Mouse (Mus musculus) MEL (cell line): Measurements from ENCODE around the gene Usp29. TPM values are rescaled to one million over a fixed set of nuclear protein-coding genes. Genes with fewer than 3 reads are reported as not detected.

Experiments used
- DNase-seq: peaks from one replicate; pipeline ENCODE4 v3.0.0; 2011; ENCODE audit warnings: low read depth, low spot score
- H3K27ac ChIP-seq: 2 replicates; pipeline ENCODE4 v1.5.1; 2012; ENCODE audit warnings: low read depth, mild to moderate bottlenecking, control low read depth, low read length, moderate library complexity; ENCODE audit not compliant: control insufficient read depth
- H3K27me3 ChIP-seq, 2 experiments: fragments of 150-350 bp in 1 of 2; sonication (generic) in 1 of 2; 2 replicates each; pipeline ENCODE4 v1.6.1; 2012; ENCODE audit warnings: low read length in 2 of 2, mild to moderate bottlenecking in 2 of 2, improper control_type of control experiment in 1 of 2, moderate library complexity in 1 of 2; ENCODE audit not compliant: insufficient read depth in 2 of 2, control insufficient read depth in 1 of 2
- H3K36me3 ChIP-seq, 2 experiments: 2 replicates each; pipeline ENCODE4 v1.6.1; 2012 to 2014; ENCODE audit warnings: low read length in 2 of 2, improper control_type of control experiment in 1 of 2, inconsistent platforms in 1 of 2, mild to moderate bottlenecking in 1 of 2; ENCODE audit not compliant: insufficient read depth in 2 of 2, control insufficient read depth in 1 of 2
- H3K4me1 ChIP-seq, 2 experiments: fragments of 150-350 bp in 1 of 2; sonication (generic) in 1 of 2; 2 replicates each; pipeline ENCODE4 v1.6.1; 2012; ENCODE audit warnings: low read length in 2 of 2, improper control_type of control experiment in 1 of 2, mild to moderate bottlenecking in 1 of 2; ENCODE audit not compliant: insufficient read depth in 2 of 2, control insufficient read depth in 1 of 2
- H3K4me3 ChIP-seq, 2 experiments: fragments of 150-350 bp in 1 of 2; sonication (generic) in 1 of 2; 2 replicates each; pipeline ENCODE4 v1.5.1; 2012; ENCODE audit warnings: low read depth in 2 of 2, low read length in 2 of 2, mild to moderate bottlenecking in 2 of 2, moderate library complexity in 2 of 2, control low read depth in 1 of 2, improper control_type of control experiment in 1 of 2; ENCODE audit not compliant: control insufficient read depth in 1 of 2, insufficient read depth in 1 of 2
- H3K79me2 ChIP-seq: 2 replicates; pipeline ENCODE4 v1.6.1; 2012; ENCODE audit warnings: mild to moderate bottlenecking, low read length, moderate library complexity; ENCODE audit not compliant: control insufficient read depth, poor library complexity, insufficient read depth
- H3K9ac ChIP-seq: 2 replicates; pipeline ENCODE4 v1.6.1; 2012; ENCODE audit warnings: low read depth, mild to moderate bottlenecking, control low read depth, low read length, moderate library complexity; ENCODE audit not compliant: control insufficient read depth, poor library complexity, severe bottlenecking
- H3K9me3 ChIP-seq: fragments of 150-350 bp; sonication (generic); replicated peaks from 2 replicates; pipeline ENCODE4 v1.6.1; 2012; ENCODE audit warnings: mild to moderate bottlenecking, low read length, improper control_type of control experiment, moderate library complexity; ENCODE audit not compliant: insufficient read depth
- CHD2 ChIP-seq: IDR thresholded peaks from 2 replicates; pipeline ENCODE4 v1.6.1; 2011; ENCODE audit warnings: low read length, improper control_type of control experiment
- CTCF ChIP-seq, 3 experiments: IDR thresholded peaks in 2 of 3; conservative IDR thresholded peaks in 1 of 3; 2 replicates each; pipeline ENCODE4 v1.5.1; 2011 to 2012; ENCODE audit warnings: low read length in 3 of 3, low read depth in 2 of 3, mild to moderate bottlenecking in 2 of 3, improper control_type of control experiment in 1 of 3, inconsistent platforms in 1 of 3, mixed read lengths in 1 of 3, moderate library complexity in 1 of 3; ENCODE audit not compliant: control insufficient read depth in 1 of 3, insufficient read depth in 1 of 3, poor library complexity in 1 of 3, severe bottlenecking in 1 of 3
- ELF1 ChIP-seq: IDR thresholded peaks from 2 replicates; pipeline ENCODE4 v1.6.1; 2014; ENCODE audit warnings: low read depth, mild to moderate bottlenecking, inconsistent platforms, low read length, improper control_type of control experiment, moderate library complexity
- GABPA ChIP-seq: IDR thresholded peaks from 2 replicates; pipeline ENCODE4 v1.6.1; 2012; ENCODE audit warnings: low read depth, mild to moderate bottlenecking, inconsistent platforms, low read length, improper control_type of control experiment, moderate library complexity
- KAT2A ChIP-seq: conservative IDR thresholded peaks from 2 replicates; pipeline ENCODE4 v1.6.1; 2012; ENCODE audit warnings: low read depth, low read length, improper control_type of control experiment, inconsistent platforms
- MAX ChIP-seq: IDR thresholded peaks from 2 replicates; pipeline ENCODE4 v1.6.1; 2011; ENCODE audit warnings: low read length, improper control_type of control experiment
- MAZ ChIP-seq: IDR thresholded peaks from 2 replicates; pipeline ENCODE4 v1.6.1; 2012; ENCODE audit warnings: low read depth, mild to moderate bottlenecking, inconsistent platforms, low read length, improper control_type of control experiment
- MEF2A ChIP-seq: IDR thresholded peaks from 2 replicates; pipeline ENCODE4 v1.6.1; 2014; ENCODE audit warnings: low read depth, mild to moderate bottlenecking, inconsistent platforms, low read length, improper control_type of control experiment; ENCODE audit not compliant: poor library complexity, insufficient replicate concordance, severe bottlenecking; ENCODE audit errors: extremely low read depth
- MYB ChIP-seq: IDR thresholded peaks from 2 replicates; pipeline ENCODE4 v1.6.1; 2011; ENCODE audit warnings: mild to moderate bottlenecking, low read depth, low read length, improper control_type of control experiment
- MYC ChIP-seq: IDR thresholded peaks from 2 replicates; pipeline ENCODE4 v1.6.1; 2011; ENCODE audit warnings: low read depth, mild to moderate bottlenecking, low read length, improper control_type of control experiment, moderate library complexity
- NRF1 ChIP-seq: IDR thresholded peaks from 2 replicates; pipeline ENCODE4 v1.6.1; 2014; ENCODE audit warnings: low read depth, mild to moderate bottlenecking, inconsistent platforms, low read length, improper control_type of control experiment, moderate library complexity; ENCODE audit not compliant: poor library complexity, insufficient read depth, severe bottlenecking
- POLR2A ChIP-seq, 2 experiments: IDR thresholded peaks; 2 replicates each; pipeline ENCODE4 v1.6.1; 2011 to 2012; ENCODE audit warnings: low read length in 2 of 2, mild to moderate bottlenecking in 2 of 2, control low read depth in 1 of 2, improper control_type of control experiment in 1 of 2, low read depth in 1 of 2, moderate library complexity in 1 of 2; ENCODE audit not compliant: control insufficient read depth in 1 of 2, insufficient read depth in 1 of 2, poor library complexity in 1 of 2
- POLR2AphosphoS5 ChIP-seq: IDR thresholded peaks from 2 replicates; pipeline ENCODE4 v1.6.1; 2012; ENCODE audit warnings: low read depth, borderline replicate concordance, mild to moderate bottlenecking, inconsistent platforms, low read length, moderate library complexity, mixed read lengths
- RAD21 ChIP-seq: IDR thresholded peaks from 2 replicates; pipeline ENCODE4 v1.6.1; 2011; ENCODE audit warnings: mild to moderate bottlenecking, low read depth, low read length, improper control_type of control experiment
- RCOR1 ChIP-seq: IDR thresholded peaks from 2 replicates; pipeline ENCODE4 v1.6.1; 2012; ENCODE audit warnings: low read depth, mild to moderate bottlenecking, inconsistent platforms, low read length, improper control_type of control experiment
- SIN3A ChIP-seq: IDR thresholded peaks from 2 replicates; pipeline ENCODE4 v1.6.1; 2012; ENCODE audit warnings: low read length, improper control_type of control experiment, inconsistent platforms
- SMC3 ChIP-seq: IDR thresholded peaks from 2 replicates; pipeline ENCODE4 v1.6.1; 2011; ENCODE audit warnings: low read depth, low read length, improper control_type of control experiment
- TAL1 ChIP-seq: IDR thresholded peaks from 2 replicates; pipeline ENCODE4 v1.6.1; 2012; ENCODE audit warnings: mild to moderate bottlenecking, inconsistent platforms, low read length, moderate library complexity, mixed read lengths
- TBP ChIP-seq: IDR thresholded peaks from 2 replicates; pipeline ENCODE4 v1.8.0; 2011; ENCODE audit warnings: low read depth, low read length, improper control_type of control experiment
- TCF12 ChIP-seq: IDR thresholded peaks from 2 replicates; pipeline ENCODE4 v1.6.1; 2014; ENCODE audit warnings: low read depth, mild to moderate bottlenecking, inconsistent platforms, low read length, improper control_type of control experiment, moderate library complexity
- UBTF ChIP-seq: IDR thresholded peaks from 2 replicates; pipeline ENCODE4 v1.6.1; 2012; ENCODE audit warnings: low read depth, mild to moderate bottlenecking, inconsistent platforms, low read length, improper control_type of control experiment, moderate library complexity, borderline replicate concordance; ENCODE audit not compliant: insufficient read depth
- USF1 ChIP-seq: IDR thresholded peaks from 2 replicates; pipeline ENCODE4 v1.6.1; 2014; ENCODE audit warnings: low read depth, mild to moderate bottlenecking, inconsistent platforms, low read length, improper control_type of control experiment, moderate library complexity
- ZC3H11A ChIP-seq: IDR thresholded peaks from 2 replicates; pipeline ENCODE4 v1.6.1; 2012; ENCODE audit warnings: low read depth, mild to moderate bottlenecking, inconsistent platforms, low read length, improper control_type of control experiment
- polyA plus RNA-seq, 2 experiments: library from polyadenylated mRNA; stranded (reverse) in 1 of 2; unstranded in 1 of 2; fragments of >175 nt in 1 of 2; fragments of >200 nt in 1 of 2; gene quantifications; 2 replicates each; pipeline versions ENCODE4 v1.2.1 to v1.2.4; 2012; ENCODE audit warnings: low replicate concordance in 2 of 2, low read depth in 1 of 2; ENCODE audit not compliant: insufficient read length in 2 of 2, insufficient read depth in 1 of 2, missing spikeins in 1 of 2
- total RNA-seq: library from RNA; depleted of rRNA; stranded (reverse); fragments of 300-350 nt; gene quantifications from 2 replicates; pipeline ENCODE4 v1.2.3, GENCODE M21; 2012

Usp29 gene
- total and polyA plus RNA-seq, 3 experiments, result not detected

GRCm38 (mm10) chr7:6886896-6887295, 156.5 kb downstream of the Usp29 start:
- Histone ChIP-seq H3K4me3 (no peak overlapping the region), H3K36me3 (no peaks in the 10 kb centered on the region), H3K27me3 (no peaks in the 10 kb centered on the region), H3K27ac (no peak overlapping the region)
- DNase-seq, result no peak
- TF ChIP-seq POLR2A (IDR thresholded peaks at IDR 0.05; ENCODE audit: control insufficient read depth in 1 of 2, insufficient read depth in 1 of 2, low read depth in 1 of 2, low read length in 2 of 2, poor library complexity in 1 of 2) (no peak), CHD2 (no peak), MYC (no peak), SIN3A (no peak), TCF12 (no peak), NRF1 (no peak), RAD21 (no peak), TBP (no peak)
- TF ChIP-seq, all 39 proteins: peak for 0
- Histone ChIP-seq H3K9me3 (no peaks in the 10 kb centered on the region), H3K9ac (no peak overlapping the region), H3K79me2 (no peaks in the 10 kb centered on the region), H3K4me1 (no peaks in the 10 kb centered on the region)

DNA sequence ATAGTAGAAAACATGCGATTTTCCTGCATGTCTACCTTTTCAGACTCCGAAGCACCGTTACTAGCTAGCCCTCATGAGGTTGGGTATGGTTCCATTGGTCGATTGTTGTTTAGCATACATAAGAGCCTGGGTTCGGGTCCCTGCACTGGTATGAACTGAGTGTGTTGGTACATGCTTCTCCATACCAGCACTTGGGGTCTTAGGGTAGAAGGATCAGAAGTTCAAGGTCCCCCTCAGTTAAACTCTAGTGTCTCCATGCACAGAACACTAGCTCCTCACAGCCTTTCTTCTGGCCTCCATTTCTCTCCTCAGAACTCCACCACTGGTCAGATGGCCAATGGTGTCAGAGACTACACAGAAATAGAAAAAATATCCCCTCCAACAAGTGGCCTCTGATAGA, 159.5 kb downstream of the Usp29 start:
- no peaks in the 10 kb centered on the region for H3K36me3 ChIP-seq
- DNase-seq, result no peak
- no peak for TF ChIP-seq TAL1
- TF ChIP-seq POLR2AphosphoS5, result no peak
- TF ChIP-seq KAT2A, result no peak
- TF ChIP-seq MYC, result no peak
- TF ChIP-seq ELF1, result no peak
- no peak for TF ChIP-seq GABPA
- TF ChIP-seq MYB, result no peak
- no peak for TF ChIP-seq SMC3
- TF ChIP-seq CTCF (IDR thresholded peaks at IDR 0.05 in 2 of 3, conservative IDR thresholded peaks at IDR 0.05 in 1 of 3; ENCODE audit: control insufficient read depth in 1 of 3, insufficient read depth in 1 of 3, low read depth in 2 of 3, low read length in 3 of 3, poor library complexity in 1 of 3, severe bottlenecking in 1 of 3), result no peak
- no peak for TF ChIP-seq RAD21
- TF ChIP-seq UBTF, result no peak
- no peak for TF ChIP-seq NRF1
- TF ChIP-seq RCOR1, result no peak
- no peak for TF ChIP-seq MEF2A
- no peak for TF ChIP-seq ZC3H11A
- TF ChIP-seq MAZ, result no peak
- TF ChIP-seq TBP, result no peak
- no peak for TF ChIP-seq MAX
- no peak for TF ChIP-seq CHD2
- no peak for TF ChIP-seq USF1

More for the DNA sequence above, 159.5 kb downstream of the Usp29 start:
- H3K9ac ChIP-seq, result no peak overlapping the region
- H3K9me3 ChIP-seq, result no peaks in the 10 kb centered on the region
- H3K4me3 ChIP-seq, result no peak overlapping the region
- H3K4me1 ChIP-seq, result no peaks in the 10 kb centered on the region
- no peaks in the 10 kb centered on the region for H3K27me3 ChIP-seq
- no peaks in the 10 kb centered on the region for H3K79me2 ChIP-seq
- H3K27ac ChIP-seq, result no peak overlapping the region
